Mouse (Mus musculus): ENCODE measurements around the gene Slc30a1.

The Slc30a1 gene

GRCm38 (mm10) chr1:191906571-191907430 lies at the start of gene Slc30a1:
Gene Slc30a1 (plus strand): TSS chr1:191906767.
- peak; percentile 100 for DNase-seq

- DNase-seq, result no peak
Measured at GRCm38 (mm10) chr1:191856886-191857651, 49.5 kb upstream of the Slc30a1 start.

- DNase-seq, result no peak
Measured at GRCm38 (mm10) chr1:191858136-191858535, 48.4 kb upstream of the Slc30a1 start.

GRCm38 (mm10) chr1:191859847-191860246 lies 46.7 kb upstream of the Slc30a1 start:
- DNase-seq, result no peak

- no peak for DNase-seq
Measured at GRCm38 (mm10) chr1:191861247-191861646, 45.3 kb upstream of the Slc30a1 start.

GRCm38 (mm10) chr1:191863833-191864550 lies 42.6 kb upstream of the Slc30a1 start:
- peak; percentile 83 for DNase-seq

- no peak for DNase-seq
Measured at GRCm38 (mm10) chr1:191864551-191865027, 42.0 kb upstream of the Slc30a1 start.

GRCm38 (mm10) chr1:191872076-191872710 lies 34.4 kb upstream of the Slc30a1 start:
- DNase-seq, result no peak

GRCm38 (mm10) chr1:191875006-191875405 lies 31.6 kb upstream of the Slc30a1 start:
- no peak for DNase-seq

- DNase-seq, result peak; percentile 93
Measured at GRCm38 (mm10) chr1:191875683-191876305, 30.8 kb upstream of the Slc30a1 start.

GRCm38 (mm10) chr1:191877681-191878080 lies 28.9 kb upstream of the Slc30a1 start:
- no peak for DNase-seq

GRCm38 (mm10) chr1:191878518-191878921 lies 28.0 kb upstream of the Slc30a1 start:
- peak; percentile 89 for DNase-seq

- no peak for DNase-seq
Measured at GRCm38 (mm10) chr1:191880247-191880646, 26.3 kb upstream of the Slc30a1 start.

GRCm38 (mm10) chr1:191880921-191881609 lies 25.5 kb upstream of the Slc30a1 start:
- DNase-seq, result peak; percentile 88

GRCm38 (mm10) chr1:191881663-191882062 lies 24.9 kb upstream of the Slc30a1 start:
- no peak for DNase-seq

GRCm38 (mm10) chr1:191882474-191883206 lies 23.9 kb upstream of the Slc30a1 start:
- no peak for DNase-seq

GRCm38 (mm10) chr1:191883654-191884053 lies 22.9 kb upstream of the Slc30a1 start:
- DNase-seq, result no peak

GRCm38 (mm10) chr1:191891912-191892311 lies 14.7 kb upstream of the Slc30a1 start:
- DNase-seq, result no peak

- peak; percentile 98 for DNase-seq
Measured at GRCm38 (mm10) chr1:191894386-191894785, 12.2 kb upstream of the Slc30a1 start.

- no peak for DNase-seq
Measured at GRCm38 (mm10) chr1:191894857-191895256, 11.7 kb upstream of the Slc30a1 start.
